Mouse (Mus musculus) spleen, postnatal 36 days (tissue): ENCODE results near the gene Tmem106a.
A peak's percentile ranks its signal among the peaks of the same experiment; 100 is the strongest.
"Not testable (repeated sequence)": the region's sequence is repeated elsewhere in the genome, so short reads cannot be mapped to it uniquely, and the experiment has no call there.

Experiments
- DNase-seq, 2 experiments: peaks; one replicate each; pipeline ENCODE4 v3.0.0; 2022; ENCODE audit warnings: low spot score in 2 of 2, mixed read lengths in 1 of 2

The Tmem106a gene

GRCm38 (mm10) chr11:101582054-101583035 is at the start of gene Tmem106a:
Tmem106a (plus strand) TSS chr11:101582242.
- DNase-seq, result peak; percentile 44 to 60

- DNase-seq, result no peak
Measured at GRCm38 (mm10) chr11:101543533-101543932, 38.5 kb upstream of the Tmem106a start.

- no peak for DNase-seq
Measured at GRCm38 (mm10) chr11:101544132-101544531, 37.9 kb upstream of the Tmem106a start.

- no peak for DNase-seq
Measured at GRCm38 (mm10) chr11:101548526-101548925, 33.5 kb upstream of the Tmem106a start.

GRCm38 (mm10) chr11:101551751-101552475 is 30.1 kb upstream of the Tmem106a start, which contains the start of the genes Brca1 and Nbr1:
Brca1 (minus strand) TSS chr11:101551955.
Nbr1 (plus strand) TSS chr11:101552149.
- peak; percentile 85 to 91 for DNase-seq

GRCm38 (mm10) chr11:101552476-101553300 is 29.4 kb upstream of the Tmem106a start:
- peak; percentile 99 for DNase-seq

- no peak for DNase-seq
Measured at GRCm38 (mm10) chr11:101553354-101553930, 28.6 kb upstream of the Tmem106a start.

GRCm38 (mm10) chr11:101556541-101556940 is 25.5 kb upstream of the Tmem106a start:
- DNase-seq, result no peak

GRCm38 (mm10) chr11:101556954-101557353 is 25.1 kb upstream of the Tmem106a start:
- no peak for DNase-seq

- DNase-seq, result peak; percentile 46 to 67
Measured at GRCm38 (mm10) chr11:101562391-101562790, 19.7 kb upstream of the Tmem106a start.

GRCm38 (mm10) chr11:101568421-101568820 is 13.6 kb upstream of the Tmem106a start:
- DNase-seq, result no peak

- no peak for DNase-seq
Measured at GRCm38 (mm10) chr11:101576116-101576515, 5.9 kb upstream of the Tmem106a start.

GRCm38 (mm10) chr11:101581081-101581764 is 819 bp upstream of the Tmem106a start:
- DNase-seq, result no peak

GRCm38 (mm10) chr11:101583205-101583604 is 1.2 kb downstream of the Tmem106a start:
- DNase-seq, result no peak

- DNase-seq, result not testable (repeated sequence)
Measured at GRCm38 (mm10) chr11:101585031-101585430, 3.0 kb downstream of the Tmem106a start.

GRCm38 (mm10) chr11:101585805-101586204 is 3.8 kb downstream of the Tmem106a start:
- no peak for DNase-seq

- DNase-seq, result no peak
Measured at GRCm38 (mm10) chr11:101587676-101588075, 5.6 kb downstream of the Tmem106a start.

- DNase-seq, result no peak
Measured at GRCm38 (mm10) chr11:101588868-101589267, 6.8 kb downstream of the Tmem106a start.

GRCm38 (mm10) chr11:101589444-101589843 is 7.4 kb downstream of the Tmem106a start:
- peak; percentile 45 to 56 for DNase-seq

GRCm38 (mm10) chr11:101589989-101590624 is 8.1 kb downstream of the Tmem106a start:
- no peak for DNase-seq
